Mouse (Mus musculus) left cerebral cortex, adult 11 months (tissue): ENCODE measurements around the gene Fam107b.

Experiments used
- DNase-seq: peaks from one replicate; pipeline ENCODE4 v3.0.0; 2022; ENCODE audit warnings: low spot score

Fam107b gene

DNA sequence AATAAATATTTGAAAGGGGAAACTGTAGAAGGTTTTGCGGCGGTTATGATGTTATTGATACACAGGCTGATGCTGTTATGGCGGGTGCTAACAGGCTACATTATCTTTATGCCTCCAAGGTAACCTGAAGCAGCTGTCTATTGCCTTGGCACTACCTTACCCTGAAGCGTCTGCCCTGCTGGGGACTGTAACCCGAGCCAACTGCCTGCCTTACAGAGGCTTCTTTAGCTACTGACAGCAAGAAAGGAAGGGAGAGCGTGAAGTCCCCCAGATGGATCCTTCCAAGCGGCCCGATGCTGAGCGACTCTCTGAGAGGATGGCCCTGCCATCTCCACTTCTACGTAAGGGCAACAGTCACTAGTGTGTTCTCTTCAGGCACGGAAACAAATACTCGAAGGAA, at the start of gene Fam107b:
Gene Fam107b (plus strand): TSS at position 303 of the 400 bp plus-strand sequence.
- no peak for DNase-seq

DNA sequence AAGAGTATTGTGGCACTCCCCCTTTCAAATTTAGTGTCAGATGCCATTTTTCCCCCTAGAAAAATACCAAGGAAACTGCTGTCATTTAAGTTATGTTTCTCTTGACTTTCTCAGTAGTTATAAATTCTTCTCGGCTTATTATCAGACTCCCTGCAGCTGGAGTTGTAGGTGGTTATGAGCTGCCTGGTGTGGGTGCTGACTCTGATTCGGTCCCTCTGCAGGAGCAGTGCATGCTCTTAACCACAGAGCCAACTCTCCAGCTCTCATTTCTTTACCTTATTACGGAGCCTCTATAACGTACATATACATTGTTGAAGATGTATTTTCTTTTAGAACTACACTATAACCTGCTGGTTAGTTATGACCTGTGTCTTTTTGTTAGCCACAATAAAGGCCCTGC, 47.7 kb upstream of the Fam107b start:
- DNase-seq: no peak

DNA sequence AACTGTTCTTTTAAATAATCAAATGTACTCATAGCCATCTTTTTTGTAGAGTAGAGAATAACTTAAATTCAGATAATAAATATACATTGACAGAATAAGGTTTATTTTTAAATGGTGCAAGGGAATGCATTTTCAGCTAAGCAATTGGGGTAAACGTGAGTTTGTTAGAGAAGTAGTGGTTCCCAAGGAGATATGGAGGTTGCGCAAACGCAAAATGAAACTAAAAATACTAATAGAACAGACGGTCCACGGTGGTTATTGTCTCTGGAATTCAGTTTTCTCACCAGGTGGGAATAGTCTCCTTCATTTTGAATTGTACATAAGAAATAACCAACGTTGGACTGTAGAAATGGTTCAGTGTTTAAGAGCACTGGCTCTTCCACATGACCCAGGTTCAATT, 44.0 kb upstream of the Fam107b start:
- no peak for DNase-seq

DNA sequence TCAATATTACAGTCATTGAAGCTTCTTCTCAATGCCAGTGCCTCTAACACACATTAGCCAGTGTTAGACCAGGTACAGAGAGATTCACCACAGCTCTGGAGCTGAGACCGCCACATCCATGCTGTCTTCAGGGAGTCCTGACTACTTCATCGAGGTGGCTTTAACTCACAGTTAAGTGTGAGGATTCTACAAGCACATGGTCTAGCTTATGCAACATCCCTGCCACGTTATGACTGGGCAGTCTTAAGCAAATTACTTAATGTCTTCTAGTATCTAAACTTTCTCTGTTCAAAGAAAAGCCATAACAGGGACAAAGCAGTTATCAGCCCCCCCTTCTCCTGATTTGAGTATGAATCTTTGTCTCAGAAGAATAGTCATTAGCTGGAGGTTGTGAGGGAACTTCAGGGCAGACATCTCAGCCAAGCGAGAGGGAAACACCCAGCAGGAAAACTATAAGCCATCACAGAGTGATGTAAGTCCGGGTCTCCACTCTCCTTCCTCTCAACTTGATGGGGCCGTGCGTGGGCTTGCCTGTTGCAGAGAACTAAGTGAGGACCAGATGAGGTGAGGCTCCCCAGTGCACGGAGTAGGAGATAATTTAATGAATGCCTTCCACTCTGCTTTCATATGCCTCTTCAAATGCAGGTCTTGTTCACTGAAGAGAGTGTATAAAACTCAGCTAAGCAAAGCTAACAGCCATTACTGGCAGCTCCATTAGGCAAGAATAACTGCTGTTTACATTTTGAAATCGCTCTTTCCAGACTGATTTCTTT, 28.8 kb upstream of the Fam107b start:
- DNase-seq: no peak

DNA sequence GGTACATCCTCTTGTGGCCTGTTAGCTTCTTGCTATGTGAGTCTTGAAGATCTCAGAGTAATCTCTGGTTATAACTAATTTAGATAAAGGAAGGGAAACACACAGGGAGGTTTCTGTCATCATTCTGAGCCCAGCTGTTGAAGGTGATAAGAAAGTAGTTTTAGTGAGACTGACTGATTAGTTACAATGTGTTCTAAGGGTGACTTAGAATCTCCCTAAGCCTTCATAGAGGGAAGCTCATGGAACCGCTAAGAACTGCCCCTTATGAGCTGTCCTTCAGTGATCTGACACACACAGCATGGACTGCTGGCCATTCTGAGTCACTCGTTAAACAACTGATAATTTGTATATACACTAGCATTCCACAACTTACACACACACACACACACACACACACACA, 24.2 kb upstream of the Fam107b start:
- DNase-seq: no peak

DNA sequence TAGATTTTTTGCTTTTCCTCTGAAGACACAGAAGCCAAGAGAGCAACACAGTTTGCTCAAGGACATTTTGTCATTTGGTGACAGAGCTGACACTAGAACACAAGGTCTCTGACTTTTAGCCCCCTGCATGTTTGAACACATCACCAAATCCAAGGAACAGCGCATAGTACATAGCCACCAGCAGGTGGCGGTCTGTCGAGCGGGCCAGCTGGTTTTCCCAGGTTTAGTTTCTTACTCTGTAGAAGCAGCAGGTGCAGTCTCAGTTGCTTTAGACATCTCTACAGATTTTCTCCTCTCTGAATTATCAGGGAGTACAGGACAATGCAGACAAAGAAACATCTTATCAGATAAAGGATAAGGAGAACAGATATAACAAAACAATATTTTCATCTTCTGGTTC, 23.7 kb upstream of the Fam107b start:
- peak; percentile 17 for DNase-seq

DNA sequence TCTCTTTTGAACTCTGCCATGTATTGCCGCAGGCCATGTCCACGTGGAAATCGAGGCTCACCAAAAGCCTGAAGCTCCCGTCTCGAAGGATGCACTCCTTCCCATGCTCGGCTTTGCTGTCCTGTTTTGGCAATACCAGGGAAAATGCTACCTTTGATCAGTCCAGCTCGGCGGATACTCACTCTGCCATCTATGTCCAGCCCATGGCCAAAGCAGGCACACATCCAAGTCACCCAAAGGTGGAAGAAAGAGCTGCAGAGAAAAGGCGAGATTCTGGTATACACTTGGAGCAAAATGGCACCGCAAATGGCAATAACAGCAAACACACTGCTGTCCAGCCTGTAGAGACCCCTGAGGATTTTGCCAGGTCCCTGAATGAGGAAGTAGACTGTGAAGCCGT, 318 bp downstream of the Fam107b start:
- no peak for DNase-seq

DNA sequence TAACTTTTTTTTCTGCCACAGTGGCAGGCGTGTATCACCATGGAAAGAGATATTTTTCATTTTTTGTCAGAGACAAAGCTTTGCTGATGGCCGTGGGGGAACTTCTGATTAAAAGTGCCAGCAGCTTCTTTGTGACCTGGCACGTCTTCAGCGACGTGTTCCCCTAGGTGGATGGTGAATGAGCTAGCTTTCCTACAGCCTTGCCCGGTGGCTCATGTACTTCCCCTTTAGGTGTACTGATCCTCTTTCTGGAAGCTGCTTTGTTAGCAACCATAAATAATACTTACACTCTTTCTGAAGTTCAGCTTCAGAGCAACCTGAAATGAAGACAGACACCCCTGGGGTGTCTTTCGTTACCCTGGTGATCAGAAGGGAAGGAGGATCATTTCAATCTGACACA, 3.6 kb downstream of the Fam107b start:
- no peak for DNase-seq

DNA sequence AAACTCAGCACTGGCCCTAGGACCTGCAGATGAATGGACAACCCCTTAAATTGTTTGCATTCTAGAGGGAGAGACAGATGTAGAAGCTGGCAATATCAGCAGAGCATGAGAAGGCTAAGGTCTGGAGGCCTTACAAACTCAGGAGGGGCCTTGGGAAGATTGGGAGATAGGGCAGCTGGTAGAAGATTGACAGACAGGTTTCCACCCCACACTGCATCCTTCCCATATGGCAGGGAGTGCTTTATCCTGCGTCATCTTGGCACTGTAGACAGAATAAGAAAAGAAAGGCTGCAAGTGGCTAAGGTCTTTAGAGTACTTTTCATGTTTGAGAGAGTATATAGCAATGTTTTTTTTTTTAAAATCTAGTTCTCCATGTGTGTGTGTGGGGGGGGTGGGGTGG, 4.9 kb downstream of the Fam107b start:
- no peak for DNase-seq

DNA sequence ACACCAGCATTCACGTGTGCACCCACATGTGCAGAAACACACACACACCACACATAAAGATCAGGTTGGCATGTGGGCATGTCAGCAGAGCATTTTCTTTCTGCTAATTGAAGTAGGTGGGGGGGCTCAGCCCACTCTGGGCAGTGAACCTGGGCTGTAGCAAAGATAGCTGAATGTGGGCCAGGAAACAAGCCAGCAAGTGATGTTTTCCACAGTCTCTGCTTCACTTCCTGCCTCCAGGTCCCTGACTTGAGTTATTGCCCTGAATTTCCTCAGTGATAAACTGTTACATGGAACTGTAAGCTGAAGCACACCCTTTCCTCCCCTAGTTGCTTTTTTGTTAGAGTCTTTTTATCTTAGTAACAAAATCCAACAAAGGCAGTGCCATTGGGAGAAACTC, 6.1 kb downstream of the Fam107b start:
- no peak for DNase-seq

DNA sequence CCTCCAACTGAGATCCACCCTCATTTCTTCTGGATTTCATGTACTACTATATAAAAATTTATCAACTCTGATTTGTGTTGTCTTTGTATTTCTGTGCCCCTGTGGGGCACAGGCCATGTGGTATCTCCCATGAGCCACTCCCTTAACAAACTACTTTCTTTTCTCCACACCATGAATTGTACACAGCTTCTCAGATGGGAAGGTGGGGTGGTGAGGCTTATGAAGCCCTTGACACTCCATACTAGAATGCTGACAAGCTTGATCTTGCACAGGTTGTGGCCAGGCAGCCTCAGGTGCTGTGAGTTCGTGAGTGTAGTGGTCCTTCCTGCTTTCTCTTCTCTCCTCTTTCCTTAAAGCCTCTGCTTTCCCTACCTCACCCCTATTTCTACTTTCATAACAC, 6.9 kb downstream of the Fam107b start:
- no peak for DNase-seq

DNA sequence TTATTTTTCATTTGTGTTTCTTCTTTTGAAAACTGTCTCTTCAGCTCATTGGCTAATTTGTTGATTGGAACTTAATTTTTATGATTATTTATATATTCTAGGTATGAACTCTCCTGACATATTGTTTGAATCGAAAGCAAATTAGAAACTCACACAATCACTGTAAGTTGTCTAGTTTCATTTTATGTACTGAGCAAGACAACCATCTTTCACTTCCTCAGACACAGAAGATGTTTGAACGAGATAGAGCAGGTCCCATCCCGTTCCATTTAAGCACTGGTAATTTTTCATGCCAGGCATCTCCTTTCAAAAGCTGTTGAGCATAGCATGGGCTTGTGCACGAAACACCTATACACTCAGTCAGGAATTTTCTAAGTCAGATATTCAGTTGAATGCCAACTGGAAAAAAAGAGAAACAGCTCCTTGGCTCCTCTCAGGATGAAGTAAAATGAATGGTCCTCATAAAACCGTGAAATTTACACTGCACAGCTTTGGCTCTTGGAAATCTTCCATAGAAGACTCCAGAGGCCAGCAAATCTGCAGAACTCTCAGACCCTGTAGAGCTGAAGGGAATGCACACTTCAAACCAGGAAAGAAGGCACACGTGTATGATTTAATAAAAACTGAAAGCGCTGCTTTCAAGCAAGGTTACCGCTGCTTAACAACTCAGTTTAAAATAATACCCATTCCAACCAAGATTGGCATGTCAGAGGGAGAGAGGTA, 8.1 kb downstream of the Fam107b start:
- no peak for DNase-seq

DNA sequence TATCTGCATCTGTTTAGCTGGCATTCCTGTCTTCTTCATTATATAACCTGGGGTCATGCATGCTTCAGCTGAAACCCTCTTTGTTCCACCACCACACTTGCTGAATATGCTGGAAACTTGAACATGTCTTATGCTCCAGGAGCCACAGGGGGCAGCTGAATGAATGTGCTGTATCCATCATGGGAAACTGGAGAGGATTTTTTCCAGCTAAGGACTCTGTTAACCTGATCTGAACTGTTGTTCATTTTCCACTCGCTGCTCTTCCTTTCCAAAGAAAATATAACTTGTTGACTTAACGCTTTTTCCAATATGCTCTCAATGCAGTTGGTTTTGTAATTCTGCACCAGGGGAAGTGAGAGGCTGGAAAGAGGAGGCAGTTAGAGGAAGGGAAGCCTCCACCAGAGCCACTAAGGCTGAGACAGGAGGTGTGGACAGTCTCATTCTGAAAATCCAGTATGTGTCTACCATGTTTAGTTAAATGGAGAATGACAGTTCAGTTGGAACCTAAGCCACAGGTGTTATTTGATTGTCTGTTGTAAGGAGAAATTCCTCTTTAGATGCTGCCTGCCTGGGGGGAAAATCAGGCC, 9.1 kb downstream of the Fam107b start:
- DNase-seq: no peak

DNA sequence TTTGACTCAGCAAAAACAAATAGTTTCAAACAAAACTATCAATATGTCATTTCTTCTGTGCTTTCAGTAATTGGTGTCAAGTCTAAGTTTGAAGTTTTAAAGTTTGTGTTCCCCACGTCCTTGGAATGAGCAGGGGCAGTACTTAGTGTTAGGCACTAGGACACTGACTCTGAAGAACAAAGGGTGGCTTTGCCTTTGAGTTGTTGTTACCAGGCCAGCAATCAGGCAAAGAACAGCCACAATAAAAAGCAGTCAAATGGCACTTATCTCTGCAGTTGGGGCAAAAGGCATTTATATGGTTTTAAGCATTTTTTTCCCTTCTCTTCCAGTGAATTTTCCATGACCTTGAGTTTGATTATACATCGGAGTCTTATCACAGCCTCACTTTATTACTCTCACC, 12.5 kb downstream of the Fam107b start:
- no peak for DNase-seq

DNA sequence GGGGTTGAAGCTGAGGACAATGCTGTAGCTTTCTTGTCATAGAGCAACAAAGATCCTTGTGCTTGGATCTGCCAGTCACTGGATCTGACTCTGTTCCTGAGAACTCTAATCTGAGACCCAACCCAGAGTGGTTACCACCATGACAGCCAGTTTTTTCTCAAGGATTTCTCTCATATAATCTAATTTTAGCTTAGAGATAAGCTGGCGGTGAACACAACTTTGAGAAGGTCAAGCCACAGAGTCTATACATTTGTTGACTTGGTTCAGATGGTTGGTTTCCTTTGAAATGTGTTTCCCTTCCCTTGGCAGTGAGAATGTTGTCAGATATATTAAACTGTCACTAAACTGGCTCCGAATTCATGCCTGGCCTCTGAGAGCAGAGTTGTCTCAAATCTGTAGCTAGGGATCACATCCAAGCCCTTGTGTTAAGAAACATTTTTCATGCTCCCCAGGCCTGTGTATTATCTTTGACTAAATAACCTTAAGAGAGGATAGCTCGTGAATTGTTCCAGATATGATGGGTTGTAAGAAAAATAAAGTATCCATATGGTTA, 15.0 kb downstream of the Fam107b start:
- no peak for DNase-seq

DNA sequence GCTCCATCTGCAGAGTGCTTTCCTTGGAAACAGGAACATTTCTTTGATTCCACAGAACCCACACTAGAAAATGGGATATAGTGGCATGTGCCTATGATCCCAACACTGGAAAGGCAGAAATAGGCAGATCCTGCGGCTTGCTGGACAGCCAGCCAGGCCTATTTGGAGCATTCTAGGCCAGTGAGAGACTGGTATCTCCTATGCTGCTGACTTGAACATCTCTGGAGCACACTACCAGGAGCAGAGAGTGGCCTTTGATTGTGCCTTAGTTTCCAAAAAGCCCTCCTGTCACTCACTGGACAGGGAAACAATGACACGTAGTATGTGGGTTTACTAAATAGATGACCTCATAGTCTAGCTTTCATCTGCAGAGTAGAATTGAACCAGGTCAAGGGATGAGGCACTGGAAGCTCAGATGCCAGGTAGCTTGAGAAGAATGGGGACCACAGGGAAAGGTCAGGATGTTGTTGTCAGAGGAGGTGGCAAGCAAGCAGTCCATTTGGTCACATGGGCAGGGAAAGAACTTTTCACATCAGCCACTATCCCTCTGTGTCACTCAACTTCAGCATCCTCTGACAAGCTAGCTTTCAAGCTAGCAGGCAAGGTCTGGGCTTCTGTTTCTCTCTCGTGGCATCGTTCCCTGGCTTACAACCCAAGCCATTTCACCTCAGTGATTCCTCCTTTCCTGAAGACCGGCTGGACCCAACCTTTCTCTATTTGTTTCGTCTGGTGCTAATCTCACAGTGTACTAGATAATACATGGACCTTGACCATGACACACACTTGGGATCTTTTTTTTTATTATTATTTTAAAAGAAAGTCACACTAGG, 20.0 kb downstream of the Fam107b start:
- DNase-seq: no peak

DNA sequence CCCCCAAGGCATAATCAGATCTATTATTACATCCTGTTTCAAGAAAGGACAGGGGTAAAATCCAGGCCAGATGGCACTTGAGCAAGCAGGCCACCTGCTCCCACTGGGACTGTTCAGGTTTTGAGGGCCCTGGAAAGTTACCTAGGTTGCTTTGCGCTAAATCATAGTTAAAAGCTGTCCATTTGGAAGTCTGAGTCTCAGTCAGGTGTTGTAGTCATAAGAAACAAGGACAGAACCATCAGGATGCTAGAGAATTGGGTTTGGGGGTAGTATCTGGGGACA, 20.6 kb downstream of the Fam107b start:
- no peak for DNase-seq

DNA sequence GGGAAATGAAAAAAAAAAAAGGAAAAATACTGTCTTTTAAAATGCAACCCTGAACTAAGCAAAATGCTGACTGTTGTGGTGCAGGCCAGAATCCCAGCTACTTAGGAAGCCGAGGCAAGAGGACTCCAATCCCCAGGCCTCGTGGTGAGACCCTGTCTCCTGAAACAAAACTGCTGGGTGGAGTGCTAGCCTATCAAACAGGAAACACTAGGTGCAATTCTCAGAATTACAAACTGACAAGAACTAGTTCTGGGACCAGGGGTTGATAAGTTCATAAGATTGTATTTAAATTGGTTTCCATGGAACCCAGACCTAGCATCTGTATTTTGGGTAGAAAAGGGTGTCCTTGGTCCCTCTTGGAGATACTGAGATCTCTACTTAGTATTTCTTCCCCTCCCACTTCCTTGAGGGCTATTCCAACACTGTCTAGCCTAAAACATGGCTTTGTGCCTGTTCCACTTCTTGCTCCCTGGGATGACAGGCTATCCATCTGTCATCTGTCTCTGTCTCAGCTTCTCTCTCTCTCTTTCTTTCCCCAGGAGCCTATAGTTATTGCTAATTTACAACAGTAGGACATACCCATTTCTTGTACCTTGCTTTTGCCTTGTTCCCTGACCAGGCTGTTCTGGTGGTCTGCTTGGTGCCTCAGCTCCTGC, 24.5 kb downstream of the Fam107b start:
- DNase-seq: no peak

DNA sequence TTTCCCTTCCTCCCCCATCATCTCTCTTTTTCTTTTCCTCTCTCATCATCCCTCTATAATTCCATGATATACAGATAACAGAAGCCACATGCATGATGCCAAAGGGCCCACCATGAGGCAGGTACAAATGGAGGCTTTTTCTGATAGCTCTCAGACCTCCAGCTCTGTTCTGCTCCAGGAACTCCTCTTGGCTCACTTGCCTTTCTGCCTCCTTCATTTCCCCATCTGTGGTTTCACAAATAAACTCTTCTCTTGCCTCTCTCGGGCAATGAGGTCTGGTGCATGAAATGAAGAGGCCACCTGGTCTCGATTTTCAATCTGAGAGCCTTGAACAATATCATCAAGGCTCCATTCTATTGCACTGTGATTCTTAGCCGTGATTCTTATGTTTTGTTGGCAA, 30.1 kb downstream of the Fam107b start:
- DNase-seq: no peak

DNA sequence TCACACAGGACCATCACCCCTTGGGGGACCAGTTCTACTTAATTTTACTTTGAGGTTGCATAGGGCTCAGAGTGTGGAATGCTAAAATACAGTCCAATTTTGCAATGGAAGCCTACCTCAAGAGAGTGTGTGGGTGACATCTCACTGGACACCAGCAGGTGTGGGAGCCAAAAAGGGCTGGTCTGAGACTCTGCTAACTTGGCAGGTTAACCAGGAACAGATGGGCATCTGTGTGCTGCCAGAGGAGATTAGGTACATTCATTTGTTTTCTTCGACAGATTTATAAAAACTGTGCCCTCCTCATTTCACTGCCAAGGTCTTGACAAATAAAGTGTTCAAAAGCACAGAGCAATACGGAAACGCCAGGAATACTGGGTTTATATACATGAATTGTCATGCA, 32.3 kb downstream of the Fam107b start:
- no peak for DNase-seq

DNA sequence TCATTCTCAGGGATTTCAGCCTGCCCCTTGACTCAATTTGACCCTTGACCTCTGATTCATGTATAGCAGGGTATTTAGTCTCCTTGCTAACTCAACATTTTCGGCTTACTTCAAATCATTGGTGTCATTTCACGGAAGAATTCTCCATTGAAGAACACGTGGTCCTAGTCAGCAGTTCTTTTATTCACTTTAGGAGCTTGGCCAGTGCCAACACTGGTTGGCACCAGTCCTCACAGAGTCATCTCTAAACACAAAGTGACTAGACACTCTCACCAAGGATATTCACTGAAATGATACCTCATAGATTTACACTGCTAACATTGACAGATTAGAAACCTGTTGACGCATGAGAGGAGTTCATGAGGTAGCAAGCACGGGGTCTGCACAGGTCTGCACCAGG, 32.9 kb downstream of the Fam107b start:
- no peak for DNase-seq
